Comparison of ENCODE assay signal across 8 mouse cellular contexts in the genomic region with DNA sequence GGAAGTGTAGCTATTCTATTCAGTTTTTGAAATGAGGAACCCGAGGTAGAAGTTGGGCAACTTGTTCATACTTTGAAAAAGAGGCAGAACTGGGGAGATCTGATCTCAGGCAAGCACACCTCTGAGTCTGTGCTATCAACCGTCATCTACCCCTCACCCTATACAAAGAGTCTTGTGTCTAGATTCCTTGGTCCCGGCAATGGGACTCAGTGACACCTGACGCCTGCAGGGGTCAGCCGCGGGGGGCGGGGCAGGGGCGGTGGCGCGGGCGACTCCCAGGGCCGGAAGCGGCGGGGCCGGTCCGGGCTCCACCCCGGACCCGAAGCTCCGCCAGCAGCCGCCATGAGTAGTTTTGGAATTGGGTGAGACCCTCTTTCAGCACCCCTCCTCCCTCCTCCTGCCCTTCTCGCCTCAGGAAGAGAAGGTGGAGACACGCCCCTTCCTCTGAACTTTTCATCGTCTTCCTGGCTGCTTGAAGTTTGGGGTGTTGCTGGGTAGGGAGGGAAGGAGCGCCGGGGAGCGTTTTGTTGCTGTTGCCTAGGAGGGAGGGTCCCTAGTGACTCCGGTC. TPM values are rescaled to one million over a fixed set of nuclear protein-coding genes. Genes with fewer than 3 reads are reported as not detected.
DNase-seq lines count a peak whose midpoint lies in the region; ATAC-seq and TF ChIP-seq lines count a peak whose summit lies in the region.

No protein-coding gene starts in this region.

- H3K79me3 ChIP-seq in C2C12 (ENCODE audit: low read depth), result no peaks in the 10 kb centered on the region

- H3ac ChIP-seq in C2C12 (ENCODE audit: control insufficient read depth, insufficient read length, low read depth), result peak overlapping the region; percentile 18

- H3K79me2 ChIP-seq in C2C12 (ENCODE audit: control insufficient read depth, insufficient read depth), result no peaks in the 10 kb centered on the region

- H3K4me1 ChIP-seq in forebrain, postnatal 0 days (ENCODE audit: insufficient read depth), result peaks cover 7% of the 10 kb centered on the region; the same call in 1 of the 2 replicates
- peaks cover 30% of the 10 kb centered on the region for H3K4me1 ChIP-seq in liver, embryonic 16.5 days (ENCODE audit: control insufficient read depth, low read depth, low read length)
- H3K4me1 ChIP-seq in neural tube, embryonic 12.5 days, result peaks cover 48% of the 10 kb centered on the region

- H3K4me2 ChIP-seq in forebrain, postnatal 0 days (ENCODE audit: low read depth), result peak overlapping the region; percentile 20
- peak overlapping the region; percentile 75 for H3K4me2 ChIP-seq in liver, embryonic 16.5 days (ENCODE audit: low read depth, low read length)
- peak overlapping the region; percentile 58 for H3K4me2 ChIP-seq in neural tube, embryonic 12.5 days (replicated peaks)

- H3K27ac ChIP-seq in forebrain, postnatal 0 days (ENCODE audit: low read depth, low read length), result no peak overlapping the region
- no peak overlapping the region for H3K27ac ChIP-seq in liver, embryonic 16.5 days (ENCODE audit: low read length)
- no peak overlapping the region for H3K27ac ChIP-seq in neural tube, embryonic 12.5 days

- no peaks in the 10 kb centered on the region for H3K27me3 ChIP-seq in C2C12 (ENCODE audit: control insufficient read depth, insufficient read depth, insufficient read length)
- peaks cover 5% of the 10 kb centered on the region; the same call in 1 of the 2 replicates for H3K27me3 ChIP-seq in forebrain, postnatal 0 days (ENCODE audit: insufficient read depth, low read length)
- peaks cover 47% of the 10 kb centered on the region for H3K27me3 ChIP-seq in liver, embryonic 16.5 days (ENCODE audit: control insufficient read depth, insufficient read depth, low read depth, low read length)
- H3K27me3 ChIP-seq in neural tube, embryonic 12.5 days (replicated peaks), result peaks cover 49% of the 10 kb centered on the region

- peak overlapping the region; percentile 38 for H3K4me3 ChIP-seq in C2C12 (ENCODE audit: insufficient read depth, poor library complexity, severe bottlenecking)
- H3K4me3 ChIP-seq in forebrain, postnatal 0 days (ENCODE audit: low read depth, low read length), result peak overlapping the region; percentile 0; the same call in 1 of the 2 replicates
- H3K4me3 ChIP-seq in liver, embryonic 16.5 days (ENCODE audit: low read depth, low read length), result peak overlapping the region; percentile 67
- H3K4me3 ChIP-seq in neural tube, embryonic 12.5 days, result peak overlapping the region; percentile 37

- H3K9ac ChIP-seq in forebrain, postnatal 0 days, result no peak overlapping the region
- H3K9ac ChIP-seq in liver, embryonic 16.5 days (ENCODE audit: low read depth, low read length), result peak overlapping the region; percentile 66
- H3K9ac ChIP-seq in neural tube, embryonic 12.5 days, result peak overlapping the region; percentile 48

- H3K36me3 ChIP-seq in C2C12 (ENCODE audit: control insufficient read depth, insufficient read depth), result no peaks in the 10 kb centered on the region
- H3K36me3 ChIP-seq in forebrain, postnatal 0 days (ENCODE audit: insufficient read depth), result peaks cover 31% of the 10 kb centered on the region
- no peaks in the 10 kb centered on the region for H3K36me3 ChIP-seq in liver, embryonic 16.5 days (ENCODE audit: control insufficient read depth, insufficient read depth)
- peaks cover 5% of the 10 kb centered on the region; the same call in 1 of the 2 replicates for H3K36me3 ChIP-seq in neural tube, embryonic 12.5 days

- TF ChIP-seq CTCF in C2C12 (IDR thresholded peaks at IDR 0.05; ENCODE audit: control insufficient read depth, insufficient read depth, insufficient read length), result no peak
- no peak for TF ChIP-seq CTCF in forebrain, postnatal 0 days (IDR thresholded peaks at IDR 0.05; ENCODE audit: low read depth)

- WGBS in forebrain, postnatal 0 days, result 5% methylated on average over 25 of the region's 27 CpGs
- under 1% methylated on average over 26 of the region's 27 CpGs for WGBS in liver, embryonic 16.5 days (ENCODE audit: insufficient replicate concordance)
- 1% methylated on average over 27 of the region's 27 CpGs for WGBS in neural tube, embryonic 12.5 days

- peak; percentile 84 for DNase-seq in ZHBTc4 (ENCODE audit: low read depth, low spot score)
- DNase-seq in forebrain, postnatal 0 days, result no peak
- DNase-seq in right cerebral cortex, postnatal 4 days, result no peak
- DNase-seq in left cerebral cortex, postnatal 36 days (ENCODE audit: low spot score in 2 of 2), result no peak

- ATAC-seq in forebrain, postnatal 0 days, result no peak
- peak; percentile 55 for ATAC-seq in inflammation-experienced regulatory T-cells, adult 6 months
- ATAC-seq in liver, embryonic 16.5 days (ENCODE audit: low read depth), result peak; percentile 61
- ATAC-seq in neural tube, embryonic 12.5 days (ENCODE audit: low FRiP score, low read depth), result no peak

- intact Hi-C loops in left cerebral cortex, postnatal 36 days (cut with DNase I), result no loop called here

- H3K9me3 ChIP-seq in forebrain, postnatal 0 days (ENCODE audit: low read length), result no peaks in the 10 kb centered on the region
- H3K9me3 ChIP-seq in liver, embryonic 16.5 days (replicated peaks; ENCODE audit: control insufficient read depth, low read length), result peaks cover 2% of the 10 kb centered on the region; the same call in 1 of the 2 replicates
- no peaks in the 10 kb centered on the region for H3K9me3 ChIP-seq in neural tube, embryonic 12.5 days

TF ChIP-seq in C2C12, 6 proteins besides CTCF, POLR2A, EP300 and RAD21:
- TF ChIP-seq MYOD1 (IDR thresholded peaks at IDR 0.05; ENCODE audit: control insufficient read depth, insufficient read length, low read depth) (no peak), MAX (IDR thresholded peaks at IDR 0.05) (no peak), MYOG (IDR thresholded peaks at IDR 0.05; ENCODE audit: control insufficient read depth, extremely low read depth, insufficient read length) (no peak), CEBPB (IDR thresholded peaks at IDR 0.05; ENCODE audit: low read depth) (no peak), FOSL1 (IDR thresholded peaks at IDR 0.05; ENCODE audit: insufficient read depth, low read length, poor library complexity, severe bottlenecking) (no peak), USF1 (IDR thresholded peaks at IDR 0.05; ENCODE audit: low read depth) (no peak)

RNA-seq across cellular contexts. Expression of a gene that starts 4.7 kb away (rescaled TPM):
- polyA plus RNA-seq in C2C12 (2012; fragmentation: generic; extraction: Trizol), result 16.4 TPM
- 63.6 and 64.8 TPM in 2 replicates for total RNA-seq in forebrain, postnatal 0 days (2014; rRNA removed)
- polyA plus RNA-seq in forebrain, postnatal 0 days (2015; fragmentation: Nextera tagmentation; extraction: Ambion mirVana), result 7.9 and 9.9 TPM in 2 replicates
- 10 to 100 TPM; 10.2 to 16.5 (median 16.5) TPM for polyA plus RNA-seq in inflammation-experienced regulatory T-cells, adult 6 months (2017; shearing (Covaris generic))
- 4.0 and 5.0 TPM in 2 replicates for polyA plus RNA-seq in liver, embryonic 16.5 days (2015; fragmentation: Nextera tagmentation; extraction: Ambion mirVana)
- 5.1 and 6.6 TPM in 2 replicates for polyA plus RNA-seq in neural tube, embryonic 12.5 days (2016; fragmentation: Nextera tagmentation; extraction: Ambion mirVana)
- total RNA-seq in left cerebral cortex, postnatal 36 days (2021), result 100 to 1,000 TPM; 124 to 156 TPM

RNA-seq across cellular contexts. Expression of a gene that starts 15.0 kb away (rescaled TPM):
- polyA plus RNA-seq in C2C12 (2012; fragmentation: generic; extraction: Trizol), result 0.43 TPM
- total RNA-seq in forebrain, postnatal 0 days (2014; rRNA removed), result 16.9 and 20.2 TPM in 2 replicates
- 5.3 and 8.0 TPM in 2 replicates for polyA plus RNA-seq in forebrain, postnatal 0 days (2015; fragmentation: Nextera tagmentation; extraction: Ambion mirVana)
- polyA plus RNA-seq in inflammation-experienced regulatory T-cells, adult 6 months (2017; shearing (Covaris generic)), result not detected
- polyA plus RNA-seq in liver, embryonic 16.5 days (2015; fragmentation: Nextera tagmentation; extraction: Ambion mirVana), result 0.99 and 2.1 TPM in 2 replicates
- polyA plus RNA-seq in neural tube, embryonic 12.5 days (2016; fragmentation: Nextera tagmentation; extraction: Ambion mirVana), result 1.1 and 1.8 TPM in 2 replicates
- total RNA-seq in left cerebral cortex, postnatal 36 days (2021), result 1 to 10 TPM in 1 of 2 experiments, under 1 TPM in 1; 0.89 to 2.6 TPM

RNA-seq across cellular contexts. Expression of a gene that starts 31.4 kb away (rescaled TPM):
- polyA plus RNA-seq in C2C12 (2012; fragmentation: generic; extraction: Trizol), result 0.05 TPM
- 2.2 and 2.5 TPM in 2 replicates for total RNA-seq in forebrain, postnatal 0 days (2014; rRNA removed)
- 5.9 and 6.0 TPM in 2 replicates for polyA plus RNA-seq in forebrain, postnatal 0 days (2015; fragmentation: Nextera tagmentation; extraction: Ambion mirVana)
- polyA plus RNA-seq in inflammation-experienced regulatory T-cells, adult 6 months (2017; shearing (Covaris generic)), result under 1 TPM in 1 of 3 experiments, not detected in 2; 0.13 TPM
- polyA plus RNA-seq in liver, embryonic 16.5 days (2015; fragmentation: Nextera tagmentation; extraction: Ambion mirVana), result 0.49 and 0.60 TPM in 2 replicates
- polyA plus RNA-seq in neural tube, embryonic 12.5 days (2016; fragmentation: Nextera tagmentation; extraction: Ambion mirVana), result 1.9 and 2.3 TPM in 2 replicates
- 1 to 10 TPM; 2.1 to 4.6 TPM for total RNA-seq in left cerebral cortex, postnatal 36 days (2021)

RNA-seq across cellular contexts. Expression of a gene that starts 31.4 kb away (rescaled TPM):
- polyA plus RNA-seq in C2C12 (2012; fragmentation: generic; extraction: Trizol), result 255 TPM
- total RNA-seq in forebrain, postnatal 0 days (2014; rRNA removed), result 50.0 and 88.1 TPM in 2 replicates
- 124 and 172 TPM in 2 replicates for polyA plus RNA-seq in forebrain, postnatal 0 days (2015; fragmentation: Nextera tagmentation; extraction: Ambion mirVana)
- 10 to 100 TPM; 73.5 to 94.3 (median 75.9) TPM for polyA plus RNA-seq in inflammation-experienced regulatory T-cells, adult 6 months (2017; shearing (Covaris generic))
- polyA plus RNA-seq in liver, embryonic 16.5 days (2015; fragmentation: Nextera tagmentation; extraction: Ambion mirVana), result 47.9 and 54.4 TPM in 2 replicates
- 124 and 133 TPM in 2 replicates for polyA plus RNA-seq in neural tube, embryonic 12.5 days (2016; fragmentation: Nextera tagmentation; extraction: Ambion mirVana)
- total RNA-seq in left cerebral cortex, postnatal 36 days (2021), result 10 to 100 TPM; 70.3 to 76.0 TPM

RNA-seq across cellular contexts. Expression of a gene that starts 31.9 kb away (rescaled TPM):
- 12.3 TPM for polyA plus RNA-seq in C2C12 (2012; fragmentation: generic; extraction: Trizol)
- 12.3 and 14.4 TPM in 2 replicates for total RNA-seq in forebrain, postnatal 0 days (2014; rRNA removed)
- 19.8 and 23.3 TPM in 2 replicates for polyA plus RNA-seq in forebrain, postnatal 0 days (2015; fragmentation: Nextera tagmentation; extraction: Ambion mirVana)
- polyA plus RNA-seq in inflammation-experienced regulatory T-cells, adult 6 months (2017; shearing (Covaris generic)), result 10 to 100 TPM in 1 of 3 experiments, 1 to 10 TPM in 2; 7.7 to 10.0 (median 8.5) TPM
- polyA plus RNA-seq in liver, embryonic 16.5 days (2015; fragmentation: Nextera tagmentation; extraction: Ambion mirVana), result 3.9 and 4.0 TPM in 2 replicates
- 19.5 and 20.9 TPM in 2 replicates for polyA plus RNA-seq in neural tube, embryonic 12.5 days (2016; fragmentation: Nextera tagmentation; extraction: Ambion mirVana)
- 10 to 100 TPM; 14.6 to 17.3 TPM for total RNA-seq in left cerebral cortex, postnatal 36 days (2021)

Comparison
In these comparisons a context has a peak if more than half of its experiments do, and no peak if none do; other contexts are left out.
1. H3K4me3 ChIP-seq: peak in every context shown above with its lines; median percentile 67 in liver, embryonic 16.5 days; 38 in C2C12; 37 in neural tube, embryonic 12.5 days; 0 in forebrain, postnatal 0 days.
2. ATAC-seq: peak in inflammation-experienced regulatory T-cells, adult 6 months (single experiment) and liver, embryonic 16.5 days (single experiment); none in forebrain, postnatal 0 days (single experiment) and neural tube, embryonic 12.5 days (single experiment).
3. H3K4me2 ChIP-seq: peak in every context shown above with its lines; median percentile 75 in liver, embryonic 16.5 days; 58 in neural tube, embryonic 12.5 days; 20 in forebrain, postnatal 0 days.